Mouse (Mus musculus): ENCODE measurements around the gene Nlrc5. TPM values are rescaled to one million over a fixed set of nuclear protein-coding genes. Genes with fewer than 3 reads are reported as not detected.
"Not testable (repeated sequence)": the region's sequence is repeated elsewhere in the genome, so short reads cannot be mapped to it uniquely, and the experiment has no call there.

Nlrc5 gene
- polyA plus RNA-seq, 1 experiment from 2014 or later: 0.37 TPM

DNA sequence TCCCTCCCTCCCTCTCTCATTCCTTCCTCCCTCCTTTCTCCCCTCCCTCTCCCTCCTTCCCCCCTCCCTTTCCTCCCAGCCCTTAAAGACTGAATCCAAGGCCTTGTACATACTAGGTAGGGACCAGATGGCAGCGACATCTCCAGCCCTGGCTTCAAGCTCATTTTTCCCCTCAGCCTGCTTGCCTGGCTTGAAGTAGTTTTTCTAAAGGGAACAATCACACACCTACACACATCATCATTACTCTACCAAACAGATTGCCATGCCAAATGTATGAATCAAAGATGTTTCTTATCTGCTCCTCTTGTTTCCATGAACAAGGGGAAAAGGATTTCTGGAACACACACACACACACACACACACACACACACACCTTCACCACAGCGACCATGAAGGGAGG, 10.3 kb downstream of the Nlrc5 start:
- no peaks in the 10 kb centered on the region for H3K9me3 ChIP-seq
- no peak overlapping the region for H3K4me2 ChIP-seq
- no peak overlapping the region for H3K4me3 ChIP-seq
- H3K27me3 ChIP-seq: no peaks in the 10 kb centered on the region
- H3K9ac ChIP-seq: no peak overlapping the region
- WGBS: 63% methylated on average over 2 of the region's 2 CpGs
- ATAC-seq (ENCODE audit: insufficient number of reproducible peaks, insufficient read depth, low FRiP score, low TSS enrichment, low read depth): no peak
- no peaks in the 10 kb centered on the region for H3K36me3 ChIP-seq
- H3K27ac ChIP-seq: no peak overlapping the region
- no peaks in the 10 kb centered on the region for H3K4me1 ChIP-seq

DNA sequence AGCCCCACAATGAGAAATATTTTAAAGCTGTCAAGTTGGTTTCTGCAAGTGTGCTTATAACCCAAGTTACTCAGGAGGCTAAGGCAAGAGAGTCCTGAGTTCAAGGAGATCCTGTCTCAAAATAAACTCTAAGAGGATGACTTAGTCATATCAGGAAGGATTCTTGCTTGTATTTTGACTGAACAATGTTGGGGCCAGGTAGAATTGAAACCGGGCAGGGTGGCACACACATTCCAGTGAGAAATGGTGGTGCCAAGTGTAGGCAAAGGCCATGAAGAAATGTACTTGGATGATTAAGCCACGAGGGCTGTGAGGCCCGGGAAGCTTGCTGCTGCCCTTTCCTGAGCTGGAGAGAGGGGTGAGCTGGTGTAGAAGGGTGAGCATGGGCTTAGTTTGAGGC, 13.0 kb downstream of the Nlrc5 start:
- WGBS: 87% methylated on average over 3 of the region's 3 CpGs
- no peaks in the 10 kb centered on the region for H3K9me3 ChIP-seq

DNA sequence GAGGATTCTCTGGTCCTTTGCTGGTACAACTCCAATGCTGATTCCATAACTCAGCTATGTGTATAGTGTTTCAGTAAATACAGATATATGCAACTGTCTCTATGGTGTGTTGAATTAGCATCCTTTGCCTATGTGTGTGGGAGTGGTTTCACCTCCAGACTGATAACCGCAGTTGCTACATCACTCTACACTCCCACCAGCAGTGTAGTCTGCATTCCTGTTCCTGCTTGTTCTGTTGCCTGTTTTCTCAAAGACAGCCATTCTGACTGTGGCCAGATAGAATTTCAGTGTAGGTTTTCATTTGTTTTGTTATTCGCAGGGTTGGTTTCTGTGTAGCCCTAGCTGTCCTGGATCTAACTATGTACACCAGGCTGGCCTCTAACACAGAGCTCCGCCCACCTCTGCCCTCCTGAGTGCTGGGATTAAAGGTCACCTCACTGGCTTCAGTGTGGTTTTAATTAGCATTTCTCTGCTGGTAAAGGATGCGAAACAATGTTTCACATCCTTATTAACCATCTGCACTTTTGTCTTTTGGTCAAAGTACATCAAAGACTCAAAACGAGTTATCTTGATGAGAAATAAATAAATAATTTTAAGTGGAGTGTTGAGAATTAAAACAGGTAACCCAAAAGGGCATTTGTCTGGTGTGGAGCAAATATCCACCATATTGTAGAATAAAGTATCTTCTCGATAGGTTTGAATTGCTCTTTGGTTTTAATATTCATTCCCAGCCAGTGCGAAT, 13.6 kb downstream of the Nlrc5 start:
- no peak overlapping the region for H3K4me3 ChIP-seq
- 53% methylated on average over 7 of the region's 7 CpGs for WGBS
- H3K4me1 ChIP-seq: no peaks in the 10 kb centered on the region
- no peaks in the 10 kb centered on the region for H3K27me3 ChIP-seq
- no peaks in the 10 kb centered on the region for H3K9me3 ChIP-seq
- H3K36me3 ChIP-seq: no peaks in the 10 kb centered on the region
- H3K9ac ChIP-seq: no peak overlapping the region
- ATAC-seq (ENCODE audit: insufficient number of reproducible peaks, insufficient read depth, low FRiP score, low TSS enrichment, low read depth): no peak
- no peak overlapping the region for H3K27ac ChIP-seq
- no peak overlapping the region for H3K4me2 ChIP-seq

More for the DNA sequence above, 13.0 kb downstream of the Nlrc5 start:
- Histone ChIP-seq H3K27me3 (no peaks in the 10 kb centered on the region), H3K4me3 (no peak overlapping the region), H3K36me3 (no peaks in the 10 kb centered on the region), H3K4me1 (no peaks in the 10 kb centered on the region), H3K9ac (no peak overlapping the region), H3K27ac (no peak overlapping the region), H3K4me2 (no peak overlapping the region)
- ATAC-seq (ENCODE audit: insufficient number of reproducible peaks, insufficient read depth, low FRiP score, low TSS enrichment, low read depth): no peak

DNA sequence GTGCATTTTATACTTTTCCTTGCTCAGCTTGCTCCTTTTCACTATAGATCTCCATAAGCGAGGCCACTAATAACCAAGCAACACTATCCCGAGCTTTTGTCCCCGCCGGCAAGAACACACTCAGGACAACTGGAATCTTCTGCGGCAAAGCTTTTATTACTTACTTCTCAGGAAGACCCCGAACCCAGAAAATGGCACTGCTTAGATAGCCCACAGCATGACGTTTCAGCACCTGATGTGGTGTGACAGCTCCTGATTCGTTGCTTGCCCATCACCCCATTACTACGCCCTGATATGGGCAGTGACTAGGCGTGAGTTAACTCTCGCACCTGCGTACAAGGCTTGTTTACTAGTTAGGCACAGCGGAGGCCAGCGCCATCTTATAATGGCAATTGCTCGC, 18.8 kb downstream of the Nlrc5 start:
- WGBS: 90% methylated on average over 15 of the region's 15 CpGs

DNA sequence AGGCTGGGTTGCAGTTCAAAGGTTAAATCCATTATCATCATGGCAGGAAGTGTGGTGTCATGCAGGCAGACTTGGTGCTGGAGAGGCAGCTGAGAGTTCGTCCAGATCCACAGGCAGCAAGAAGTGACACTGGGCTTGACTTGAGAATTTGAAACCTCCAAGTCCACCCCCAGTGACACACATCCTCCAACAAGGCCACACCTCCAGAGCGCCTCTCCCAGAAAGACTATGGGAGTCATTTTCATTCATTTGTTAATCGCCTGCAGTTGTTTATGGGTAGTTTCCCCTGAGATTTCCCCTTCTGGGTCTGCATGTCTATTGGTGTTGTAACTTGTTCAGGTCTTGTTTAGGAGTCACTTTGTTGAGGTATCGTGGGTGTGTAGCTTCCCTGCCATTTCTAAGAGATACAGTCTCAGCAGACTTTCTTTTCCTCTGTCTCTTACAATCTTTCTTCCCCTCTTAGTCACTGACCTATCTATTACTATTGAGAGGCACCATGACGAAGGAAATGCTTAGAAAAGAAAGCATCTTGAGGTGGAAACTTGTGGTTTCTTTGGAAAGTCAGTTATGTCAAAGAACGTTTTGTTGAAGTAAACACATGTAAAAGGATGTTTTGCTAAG, 19.8 kb downstream of the Nlrc5 start:
- WGBS: 75% methylated on average over 6 of the region's 6 CpGs
- H3K4me1 ChIP-seq: no peaks in the 10 kb centered on the region
- no peaks in the 10 kb centered on the region for H3K36me3 ChIP-seq
- no peaks in the 10 kb centered on the region for H3K9me3 ChIP-seq
- H3K9ac ChIP-seq: no peak overlapping the region
- no peaks in the 10 kb centered on the region for H3K27me3 ChIP-seq
- H3K27ac ChIP-seq: no peak overlapping the region
- H3K4me3 ChIP-seq: no peak overlapping the region
- H3K4me2 ChIP-seq: no peak overlapping the region
- no peak for ATAC-seq (ENCODE audit: insufficient number of reproducible peaks, insufficient read depth, low FRiP score, low TSS enrichment, low read depth)

More for the DNA sequence above, 18.8 kb downstream of the Nlrc5 start:
- not testable (repeated sequence) for H3K4me3 ChIP-seq; H3K36me3 ChIP-seq; H3K9ac ChIP-seq; H3K27ac ChIP-seq; H3K27me3 ChIP-seq; H3K4me1 ChIP-seq; H3K9me3 ChIP-seq; ATAC-seq (ENCODE audit: insufficient number of reproducible peaks, insufficient read depth, low FRiP score, low TSS enrichment, low read depth); H3K4me2 ChIP-seq

DNA sequence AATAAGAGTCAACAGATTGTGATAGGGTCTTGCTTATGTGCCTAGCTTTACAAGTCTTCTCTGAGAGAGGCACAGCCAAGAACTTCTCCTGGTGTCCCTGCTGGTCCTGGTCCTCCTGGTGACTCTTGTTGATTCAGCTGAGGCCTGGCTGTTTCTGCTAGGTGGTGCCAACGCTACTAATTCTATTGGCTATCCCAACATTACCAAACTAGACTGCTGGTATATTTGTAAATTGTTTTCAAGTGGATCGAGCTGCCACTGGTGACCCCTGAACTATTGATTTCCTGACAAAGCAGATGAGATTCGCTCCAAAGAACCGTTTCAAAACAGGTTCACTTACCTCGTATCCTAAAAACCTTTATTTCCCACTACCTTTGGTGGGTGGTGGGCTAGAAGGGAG, 20.7 kb downstream of the Nlrc5 start:
- no peaks in the 10 kb centered on the region for H3K27me3 ChIP-seq
- ATAC-seq (ENCODE audit: insufficient number of reproducible peaks, insufficient read depth, low FRiP score, low TSS enrichment, low read depth): no peak
- no peaks in the 10 kb centered on the region for H3K9me3 ChIP-seq
- no peaks in the 10 kb centered on the region for H3K4me1 ChIP-seq
- H3K36me3 ChIP-seq: no peaks in the 10 kb centered on the region
- H3K4me3 ChIP-seq: no peak overlapping the region
- no peak overlapping the region for H3K27ac ChIP-seq
- 76% methylated on average over 5 of the region's 5 CpGs for WGBS
- H3K4me2 ChIP-seq: no peak overlapping the region
- no peak overlapping the region for H3K9ac ChIP-seq

DNA sequence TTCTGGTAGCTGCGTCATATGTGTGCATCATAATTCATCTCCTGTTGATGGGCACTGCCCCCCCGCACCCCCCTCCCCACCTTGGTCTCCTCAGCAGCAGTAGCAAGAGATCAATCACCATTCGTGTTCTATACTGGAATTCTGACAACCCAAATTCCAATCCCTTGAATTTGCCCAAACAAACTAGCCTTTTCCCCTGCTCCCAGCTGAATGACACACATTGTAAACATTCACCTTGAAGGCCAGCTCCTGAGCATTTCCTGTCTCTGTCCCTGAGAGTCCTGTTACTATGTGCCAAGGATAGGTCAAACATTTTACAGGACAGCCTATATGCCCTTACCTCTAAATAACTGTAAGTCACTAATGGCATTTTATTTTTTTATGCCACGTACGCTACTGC, 21.9 kb downstream of the Nlrc5 start:
- Histone ChIP-seq H3K4me3 (no peak overlapping the region), H3K9me3 (no peaks in the 10 kb centered on the region), H3K9ac (no peak overlapping the region), H3K36me3 (no peaks in the 10 kb centered on the region), H3K4me2 (no peak overlapping the region), H3K4me1 (no peaks in the 10 kb centered on the region), H3K27me3 (no peaks in the 10 kb centered on the region), H3K27ac (no peak overlapping the region)
- WGBS: 77% methylated on average over 5 of the region's 5 CpGs
- ATAC-seq (ENCODE audit: insufficient number of reproducible peaks, insufficient read depth, low FRiP score, low TSS enrichment, low read depth): no peak

DNA sequence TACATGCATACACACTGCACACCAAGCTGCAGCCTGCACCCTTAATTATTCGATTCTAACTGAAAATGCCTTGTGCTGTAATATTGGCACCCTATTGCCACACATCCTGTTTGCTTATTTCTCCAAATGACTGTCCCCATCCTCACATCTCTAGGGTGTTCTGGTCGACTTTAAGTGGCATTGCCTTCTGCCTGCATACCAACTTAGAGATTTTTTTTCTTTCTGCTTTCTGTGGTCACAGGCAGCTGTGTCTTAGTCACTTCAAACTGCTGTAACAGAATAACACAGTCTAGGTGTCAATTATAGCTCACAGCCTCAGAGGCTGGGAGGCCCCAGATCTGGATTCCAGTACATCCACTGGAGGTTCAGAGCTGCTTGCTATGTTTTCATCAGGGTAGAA, 24.4 kb downstream of the Nlrc5 start:
- H3K4me2 ChIP-seq: no peak overlapping the region
- WGBS: 67% methylated on average over 2 of the region's 2 CpGs
- H3K4me1 ChIP-seq: no peaks in the 10 kb centered on the region
- H3K27me3 ChIP-seq: no peaks in the 10 kb centered on the region
- no peak overlapping the region for H3K9ac ChIP-seq
- H3K27ac ChIP-seq: no peak overlapping the region
- no peak for ATAC-seq (ENCODE audit: insufficient number of reproducible peaks, insufficient read depth, low FRiP score, low TSS enrichment, low read depth)
- no peaks in the 10 kb centered on the region for H3K9me3 ChIP-seq
- H3K36me3 ChIP-seq: no peaks in the 10 kb centered on the region
- H3K4me3 ChIP-seq: no peak overlapping the region

DNA sequence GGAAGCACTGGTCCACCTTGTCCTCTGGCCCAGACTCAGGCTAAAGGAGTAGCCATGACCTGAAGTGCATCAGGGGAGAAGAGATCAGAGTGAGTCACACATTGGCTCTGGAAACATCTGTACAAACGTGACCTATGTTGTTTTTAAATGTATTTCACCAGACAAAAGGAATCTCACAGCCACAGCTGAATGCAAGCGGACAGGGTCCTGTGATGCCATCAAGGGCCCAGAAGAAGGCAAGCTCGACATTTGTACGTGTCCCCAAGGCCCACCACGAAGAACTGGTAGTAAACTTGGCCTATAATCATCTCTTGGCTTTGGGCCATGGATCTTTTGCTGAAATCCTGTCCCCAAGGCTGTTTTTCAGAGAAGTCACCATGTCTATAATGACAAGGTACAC, 35.5 kb downstream of the Nlrc5 start:
- Histone ChIP-seq H3K9ac (no peak overlapping the region), H3K36me3 (no peaks in the 10 kb centered on the region), H3K27ac (no peak overlapping the region), H3K4me1 (no peaks in the 10 kb centered on the region), H3K4me2 (no peak overlapping the region), H3K9me3 (no peaks in the 10 kb centered on the region), H3K27me3 (no peaks in the 10 kb centered on the region), H3K4me3 (no peak overlapping the region)
- ATAC-seq (ENCODE audit: insufficient number of reproducible peaks, insufficient read depth, low FRiP score, low TSS enrichment, low read depth): no peak
- WGBS: 69% methylated on average over 5 of the region's 5 CpGs

DNA sequence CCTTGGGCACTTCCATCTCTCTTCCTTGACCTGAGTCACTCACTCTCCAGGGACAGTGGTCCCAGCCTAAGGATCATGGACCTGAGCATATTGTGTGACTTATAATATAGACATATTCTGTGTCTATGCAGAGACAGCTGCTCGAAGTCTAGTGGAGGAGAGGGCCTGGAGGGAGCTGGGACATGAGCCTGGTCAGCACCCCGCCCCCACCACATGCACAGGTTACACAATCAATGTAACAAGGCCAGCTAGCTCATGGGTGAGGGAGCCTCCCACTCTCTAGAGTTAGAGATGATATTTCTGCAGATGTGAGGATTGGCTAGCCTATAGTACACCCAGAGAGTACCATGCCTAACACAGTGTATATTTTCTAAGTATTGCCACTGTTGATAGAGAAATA, 36.6 kb downstream of the Nlrc5 start:
- H3K27ac ChIP-seq: no peak overlapping the region
- 0 out of 2 replicates have a peak, but pooled peaks cover 3% of the 10 kb centered on the region for H3K27me3 ChIP-seq
- no peak for ATAC-seq (ENCODE audit: insufficient number of reproducible peaks, insufficient read depth, low FRiP score, low TSS enrichment, low read depth)
- H3K4me2 ChIP-seq: no peak overlapping the region
- H3K9ac ChIP-seq: no peak overlapping the region
- H3K4me1 ChIP-seq: no peaks in the 10 kb centered on the region
- no peak overlapping the region for H3K4me3 ChIP-seq
- WGBS: 68% methylated on average over 2 of the region's 2 CpGs
- H3K36me3 ChIP-seq: no peaks in the 10 kb centered on the region
- no peaks in the 10 kb centered on the region for H3K9me3 ChIP-seq

DNA sequence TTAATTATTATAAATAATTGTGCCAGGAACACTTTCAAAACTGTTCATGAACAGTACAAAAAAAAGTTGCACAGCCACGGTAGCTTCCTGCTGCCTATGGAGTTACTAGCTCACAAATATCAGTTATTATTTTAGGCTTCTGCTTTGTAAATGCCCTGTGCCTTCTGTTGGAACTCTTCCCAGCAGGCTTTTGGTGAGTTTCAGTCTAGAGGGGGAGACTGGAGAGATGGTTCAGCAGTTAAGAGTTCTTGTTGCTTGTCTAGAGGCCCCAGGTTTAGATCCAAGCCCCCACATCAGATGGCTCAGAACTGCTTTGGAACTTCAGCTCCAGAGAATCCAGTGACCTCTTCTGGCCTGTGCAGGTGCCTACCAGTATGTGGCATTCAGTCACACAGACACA, 37.1 kb downstream of the Nlrc5 start:
- ATAC-seq (ENCODE audit: insufficient number of reproducible peaks, insufficient read depth, low FRiP score, low TSS enrichment, low read depth): no peak
- no peaks in the 10 kb centered on the region for H3K4me1 ChIP-seq
- 88% methylated on average over 1 of the region's 1 CpGs for WGBS

DNA sequence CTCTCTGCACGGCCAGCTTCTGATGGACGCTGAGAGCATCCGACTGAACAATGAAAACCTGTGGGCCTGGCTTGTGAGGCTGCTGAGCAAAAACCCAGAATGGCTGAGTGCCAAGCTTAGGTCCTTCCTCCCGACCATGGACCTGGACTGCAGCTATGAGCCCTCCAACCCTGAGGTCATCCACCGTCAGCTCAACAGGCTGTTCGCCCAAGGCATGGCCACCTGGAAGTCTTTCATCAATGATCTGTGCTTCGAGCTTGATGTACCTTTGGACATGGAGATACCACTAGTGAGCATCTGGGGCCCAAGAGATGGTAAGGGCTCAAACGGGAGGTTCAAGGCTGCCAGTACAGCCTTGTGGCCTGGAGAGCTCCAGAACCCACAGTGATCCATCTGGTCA, 38.6 kb downstream of the Nlrc5 start:
- Histone ChIP-seq H3K27me3 (0 out of 2 replicates have a peak, but pooled peaks cover 3% of the 10 kb centered on the region), H3K36me3 (no peaks in the 10 kb centered on the region), H3K27ac (no peak overlapping the region), H3K9ac (no peak overlapping the region), H3K4me3 (no peak overlapping the region), H3K9me3 (no peaks in the 10 kb centered on the region), H3K4me2 (no peak overlapping the region), H3K4me1 (no peaks in the 10 kb centered on the region)
- no peak for ATAC-seq (ENCODE audit: insufficient number of reproducible peaks, insufficient read depth, low FRiP score, low TSS enrichment, low read depth)
- 85% methylated on average over 8 of the region's 8 CpGs for WGBS

More for the DNA sequence above, 37.1 kb downstream of the Nlrc5 start:
- Histone ChIP-seq H3K4me3 (no peak overlapping the region), H3K9me3 (no peaks in the 10 kb centered on the region), H3K36me3 (no peaks in the 10 kb centered on the region), H3K27me3 (0 out of 2 replicates have a peak, but pooled peaks cover 3% of the 10 kb centered on the region), H3K4me2 (no peak overlapping the region), H3K9ac (no peak overlapping the region), H3K27ac (no peak overlapping the region)

All from embryonic facial prominence, embryonic 13.5 days (tissue).